In genomic region chr4:74305315-74306105, GRCm38 (mm10) we compare ENCODE assay signal across 27 mouse cellular contexts.
A peak's percentile ranks its signal among the peaks of the same experiment; 100 is the strongest.
DNase-seq lines count a peak whose midpoint lies in the region; ATAC-seq and TF ChIP-seq lines count a peak whose summit lies in the region.
"Had no signal": no experiment of that assay in that cellular context is flagged by ENCODE, and none has a peak within 500 bp of the region (broad histone marks: within the 10 kb centered on the region; RNA-seq: fewer than 3 reads in every experiment).

No protein-coding gene starts in this region.

- H3K4me1 ChIP-seq in CH12.LX (ENCODE audit: control insufficient read depth in 1 of 2, insufficient read depth in 2 of 2), result no peaks in the 10 kb centered on the region
- no peaks in the 10 kb centered on the region for H3K4me1 ChIP-seq in heart, embryonic 12.5 days (replicated peaks)
- H3K4me1 ChIP-seq: forebrain, embryonic 10.5 days; forebrain, embryonic 13.5 days; heart, embryonic 15.5 days; hindbrain, embryonic 15.5 days had no signal

- 0 out of 2 replicates have a peak, but pooled peaks have one; percentile 15 for ATAC-seq in common myeloid progenitor, adult 5-6 weeks (replicated peaks; ENCODE audit: low read depth, poor library complexity, severe bottlenecking)
- peak; percentile 88 for ATAC-seq in megakaryocyte, adult 5-6 weeks (ENCODE audit: poor library complexity, severe bottlenecking)
- no peak for ATAC-seq in heart, embryonic 12.5 days (ENCODE audit: insufficient number of reproducible peaks, low FRiP score)
- ATAC-seq: activated CD4-positive, CD25-positive, alpha-beta regulatory T cell, adult 4 months; CD4-positive, CD25-positive, alpha-beta regulatory T cell, adult 4 months; forebrain, embryonic 13.5 days; forebrain, embryonic 16.5 days had no signal

- no peak for TF ChIP-seq POLR2A in CH12.LX (IDR thresholded peaks at IDR 0.05; ENCODE audit: low read depth, low read length)

- no peak for TF ChIP-seq CTCF in CH12.LX (conservative IDR thresholded peaks at IDR 0.05 in 1 of 2, IDR thresholded peaks at IDR 0.05 in 1 of 2; ENCODE audit: low read depth in 2 of 2, low read length in 2 of 2)

- dilution Hi-C loops in CH12.LX (cut with MboI; ENCODE audit: extremely low pct_ligation_motif_present, extremely low pct_unique_long_range_greater_than_20kb, low sequenced_read_pairs), result no loop called here

- peak; percentile 2 for DNase-seq in lung, postnatal 25 days (ENCODE audit: low spot score)
- DNase-seq in lung, postnatal 10 days, result no peak
- no peak for DNase-seq in CH12.LX (ENCODE audit: extremely low read depth)
- DNase-seq in urinary bladder, postnatal 36 days (ENCODE audit: low spot score in 2 of 2), result no peak
- no peak for DNase-seq in adrenal gland, adult 8-10 months
- DNase-seq: adrenal gland, postnatal 10 days; adrenal gland, postnatal 36 days; cerebellum, adult 11-12 months; cerebellum, adult 8-10 months; cerebellum, postnatal 10 days; cerebellum, postnatal 36 days; gastrocnemius, postnatal 10 days; gastrocnemius, postnatal 36 days; heart, adult 11 months; heart, postnatal 10 days; heart, postnatal 4 days had no signal

- H3K27me3 ChIP-seq in CH12.LX (replicated peaks), result no peaks in the 10 kb centered on the region
- no peaks in the 10 kb centered on the region for H3K27me3 ChIP-seq in heart, embryonic 12.5 days (replicated peaks)
- H3K27me3 ChIP-seq: forebrain, embryonic 13.5 days; heart, embryonic 15.5 days; hindbrain, embryonic 15.5 days had no signal

- peaks cover 0 to 5% of the 10 kb centered on the region in 2 experiments for H3K36me3 ChIP-seq in CH12.LX (replicated peaks in 1 of 2; ENCODE audit: control insufficient read depth in 1 of 2, insufficient read depth in 1 of 2, low read length in 1 of 2)
- 0 out of 2 replicates have a peak, but pooled peaks cover 3% of the 10 kb centered on the region for H3K36me3 ChIP-seq in heart, embryonic 12.5 days
- H3K36me3 ChIP-seq: forebrain, embryonic 10.5 days; heart, embryonic 15.5 days had no signal

- no peaks in the 10 kb centered on the region for H3K9me3 ChIP-seq in CH12.LX (replicated peaks; ENCODE audit: low read length)
- no peaks in the 10 kb centered on the region for H3K9me3 ChIP-seq in heart, embryonic 12.5 days (replicated peaks)
- H3K9me3 ChIP-seq: forebrain, embryonic 10.5 days; forebrain, embryonic 13.5 days; heart, embryonic 15.5 days; hindbrain, embryonic 15.5 days had no signal

- in situ Hi-C loops in CH12.LX (cut with MboI; ENCODE audit: low pct_ligation_motif_present, low pct_unique_long_range_greater_than_20kb, low sequenced_read_pairs), result no loop called here

- H3K79me2 ChIP-seq in CH12.LX (replicated peaks; ENCODE audit: control insufficient read depth, extremely low read depth, insufficient read depth, poor library complexity, severe bottlenecking), result no peaks in the 10 kb centered on the region

- H3K4me2 ChIP-seq in CH12.LX (ENCODE audit: insufficient read depth, low read depth, poor library complexity, severe bottlenecking), result no peak overlapping the region
- no peak overlapping the region for H3K4me2 ChIP-seq in heart, embryonic 12.5 days
- H3K4me2 ChIP-seq: forebrain, embryonic 13.5 days; heart, embryonic 11.5 days; heart, embryonic 15.5 days; hindbrain, embryonic 15.5 days had no signal

- no peak for TF ChIP-seq EP300 in CH12.LX (IDR thresholded peaks at IDR 0.05; ENCODE audit: low read length)

- 92% methylated on average over 5 of the region's 5 CpGs for WGBS in heart, embryonic 12.5 days

- H3K27ac ChIP-seq in CH12.LX (ENCODE audit: insufficient read depth, low read depth), result no peak overlapping the region
- no peak overlapping the region for H3K27ac ChIP-seq in heart, embryonic 12.5 days (ENCODE audit: poor library complexity, severe bottlenecking)
- H3K27ac ChIP-seq: forebrain, embryonic 10.5 days; forebrain, embryonic 13.5 days; heart, embryonic 15.5 days; hindbrain, embryonic 15.5 days had no signal

- no peak overlapping the region for H3K9ac ChIP-seq in CH12.LX (ENCODE audit: insufficient read depth, low read depth)
- H3K9ac ChIP-seq in heart, embryonic 12.5 days, result no peak overlapping the region
- H3K9ac ChIP-seq: forebrain, embryonic 13.5 days; heart, embryonic 15.5 days; hindbrain, embryonic 15.5 days had no signal

- TF ChIP-seq RAD21 in CH12.LX (IDR thresholded peaks at IDR 0.05; ENCODE audit: low read depth, low read length), result no peak

- H3K4me3 ChIP-seq in CH12.LX (replicated peaks in 1 of 3; ENCODE audit: low read depth in 2 of 3, low read length in 2 of 3, poor library complexity in 1 of 3), result no peak overlapping the region
- no peak overlapping the region for H3K4me3 ChIP-seq in heart, embryonic 12.5 days
- H3K4me3 ChIP-seq: forebrain, embryonic 10.5 days; forebrain, embryonic 13.5 days; heart, embryonic 15.5 days; hindbrain, embryonic 15.5 days had no signal

TF ChIP-seq in CH12.LX, 34 proteins besides CTCF, POLR2A, EP300 and RAD21:
- TF ChIP-seq ZKSCAN1 (IDR thresholded peaks at IDR 0.05; ENCODE audit: borderline replicate concordance, low read depth, low read length) (no peak), ZC3H11A (IDR thresholded peaks at IDR 0.05; ENCODE audit: low read depth, low read length) (no peak), CHD1 (IDR thresholded peaks at IDR 0.05; ENCODE audit: low read depth, low read length) (no peak), PAX5 (IDR thresholded peaks at IDR 0.05; ENCODE audit: low read length) (no peak), ZNF384 (IDR thresholded peaks at IDR 0.05; ENCODE audit: low read depth, low read length) (peak; percentile 60), TBP (conservative IDR thresholded peaks at IDR 0.05; ENCODE audit: low read depth, low read length) (no peak), MAFK (IDR thresholded peaks at IDR 0.05; ENCODE audit: insufficient replicate concordance, low read length) (no peak), BHLHE40 (IDR thresholded peaks at IDR 0.05; ENCODE audit: low read depth, low read length) (no peak)
